Mouse (Mus musculus): Measurements from ENCODE around the gene C3. TPM values are rescaled to one million over a fixed set of nuclear protein-coding genes. Genes with fewer than 3 reads are reported as not detected.

C3 gene
- polyA plus RNA-seq, 1 experiment from 2014 or later, result 0.68 TPM

- no peak overlapping the region for H3K27ac ChIP-seq
- H3K4me2 ChIP-seq (replicated peaks), result no peak overlapping the region
- peaks cover 5% of the 10 kb centered on the region; the same call in 1 of the 2 replicates for H3K4me1 ChIP-seq
- WGBS, result 31% methylated on average over 5 of the region's 5 CpGs
- H3K36me3 ChIP-seq, result no peaks in the 10 kb centered on the region
- no peaks in the 10 kb centered on the region for H3K9me3 ChIP-seq
- no peak overlapping the region for H3K9ac ChIP-seq
- no peaks in the 10 kb centered on the region for H3K27me3 ChIP-seq (replicated peaks)
- H3K4me3 ChIP-seq, result no peak overlapping the region
- ATAC-seq (ENCODE audit: low FRiP score, low read depth), result no peak
Observed at GRCm38 (mm10) chr17:57170616-57171260, 57.2 kb downstream of the C3 start.

GRCm38 (mm10) chr17:57166800-57167791 is 60.8 kb downstream of the C3 start:
- H3K27me3 ChIP-seq (replicated peaks), result no peaks in the 10 kb centered on the region
- peak overlapping the region; percentile 26 for H3K4me2 ChIP-seq (replicated peaks)
- H3K9me3 ChIP-seq, result no peaks in the 10 kb centered on the region
- H3K27ac ChIP-seq, result no peak overlapping the region
- peak; percentile 86 for ATAC-seq (ENCODE audit: low FRiP score, low read depth)
- H3K36me3 ChIP-seq, result no peaks in the 10 kb centered on the region
- 11% methylated on average over 11 of the region's 11 CpGs for WGBS
- H3K4me1 ChIP-seq, result peaks cover 5% of the 10 kb centered on the region; the same call in 1 of the 2 replicates
- H3K4me3 ChIP-seq, result no peak overlapping the region
- H3K9ac ChIP-seq, result no peak overlapping the region

Small RNA genes within 50 kb of the gene (microRNA-seq; reads per million reads assigned to microRNA genes)
- not detected for gene Mir6978

Other genes starting within 250 kb of the C3 start
- gene Acer1, start 246.0 kb downstream of the C3 start, polyA plus RNA-seq (2016; fragmentation: Nextera tagmentation; extraction: Ambion mirVana), result not detected in 2 replicates
- gene Clpp, start 237.8 kb downstream of the C3 start, polyA plus RNA-seq (2016; fragmentation: Nextera tagmentation; extraction: Ambion mirVana), result 134 and 152 TPM in 2 replicates
- gene Alkbh7, start 230.8 kb downstream of the C3 start, polyA plus RNA-seq (2016; fragmentation: Nextera tagmentation; extraction: Ambion mirVana), result 38.0 and 38.2 TPM in 2 replicates
- not detected in 2 replicates for gene Pspn, start 228.1 kb downstream of the C3 start, polyA plus RNA-seq (2016; fragmentation: Nextera tagmentation; extraction: Ambion mirVana)
- 71.2 and 76.7 TPM in 2 replicates for gene Gtf2f1, start 216.8 kb downstream of the C3 start, polyA plus RNA-seq (2016; fragmentation: Nextera tagmentation; extraction: Ambion mirVana)
- gene Gm17949, start 216.7 kb downstream of the C3 start, polyA plus RNA-seq (2016; fragmentation: Nextera tagmentation; extraction: Ambion mirVana), result 0.28 and 0.33 TPM in 2 replicates
- 53.1 and 55.8 TPM in 2 replicates for gene Khsrp, start 196.6 kb downstream of the C3 start, polyA plus RNA-seq (2016; fragmentation: Nextera tagmentation; extraction: Ambion mirVana)
- gene Slc25a41, start 186.5 kb downstream of the C3 start, polyA plus RNA-seq (2016; fragmentation: Nextera tagmentation; extraction: Ambion mirVana), result 0.25 TPM in 1 of 2 replicates, not detected in the other
- 1.1 and 1.2 TPM in 2 replicates for gene Crb3, start 169.0 kb downstream of the C3 start, polyA plus RNA-seq (2016; fragmentation: Nextera tagmentation; extraction: Ambion mirVana)
- 19.4 and 19.9 TPM in 2 replicates for gene Slc25a23, start 168.3 kb downstream of the C3 start, polyA plus RNA-seq (2016; fragmentation: Nextera tagmentation; extraction: Ambion mirVana)
- 4.3 and 4.5 TPM in 2 replicates for gene Dennd1c, start 149.6 kb downstream of the C3 start, polyA plus RNA-seq (2016; fragmentation: Nextera tagmentation; extraction: Ambion mirVana)
- 228 and 271 TPM in 2 replicates for gene Tubb4a, start 140.4 kb downstream of the C3 start, polyA plus RNA-seq (2016; fragmentation: Nextera tagmentation; extraction: Ambion mirVana)
- gene Tnfsf9, start 122.8 kb downstream of the C3 start, polyA plus RNA-seq (2016; fragmentation: Nextera tagmentation; extraction: Ambion mirVana), result 5.8 TPM in 2 replicates
- 0.24 TPM in 1 of 2 replicates, not detected in the other for gene Cd70, start 78.4 kb downstream of the C3 start, polyA plus RNA-seq (2016; fragmentation: Nextera tagmentation; extraction: Ambion mirVana)
- gene Tnfsf14, start 34.0 kb downstream of the C3 start, polyA plus RNA-seq (2016; fragmentation: Nextera tagmentation; extraction: Ambion mirVana), result 0.10 and 0.28 TPM in 2 replicates
- 24.2 and 24.3 TPM in 2 replicates for gene Gpr108, start 20.3 kb upstream of the C3 start, polyA plus RNA-seq (2016; fragmentation: Nextera tagmentation; extraction: Ambion mirVana)
- 19.7 and 20.6 TPM in 2 replicates for gene Trip10, start 21.3 kb upstream of the C3 start, polyA plus RNA-seq (2016; fragmentation: Nextera tagmentation; extraction: Ambion mirVana)
- gene Vav1, start 51.0 kb upstream of the C3 start, polyA plus RNA-seq (2016; fragmentation: Nextera tagmentation; extraction: Ambion mirVana), result 1.8 and 2.0 TPM in 2 replicates
- 3.5 and 4.0 TPM in 2 replicates for gene Adgre1, start 130.6 kb upstream of the C3 start, polyA plus RNA-seq (2016; fragmentation: Nextera tagmentation; extraction: Ambion mirVana)